Mouse (Mus musculus) midbrain, embryonic 12.5 days (tissue): ENCODE measurements around the gene Mup9. TPM values are rescaled to one million over a fixed set of nuclear protein-coding genes. Genes with fewer than 3 reads are reported as not detected.
"Not testable (repeated sequence)": the region's sequence is repeated elsewhere in the genome, so short reads cannot be mapped to it uniquely, and the experiment has no call there.

Experiments used
- ATAC-seq: fragments of 200-750 bp; cut with Nextera tagmentation; 2 replicates; pipeline ENCODE4 v1.8.0; 2017; ENCODE audit warnings: low read depth, moderate TSS enrichment, moderate library complexity; ENCODE audit not compliant: low FRiP score
- H3K27ac ChIP-seq: fragments of 300-500 bp; sonication (generic); replicated peaks from 2 replicates; pipeline ENCODE4 v1.5.1; 2016; ENCODE audit warnings: mild to moderate bottlenecking
- H3K27me3 ChIP-seq: fragments of 300-500 bp; sonication (generic); 2 replicates; pipeline ENCODE4 v1.6.1; 2016; ENCODE audit warnings: mild to moderate bottlenecking
- H3K36me3 ChIP-seq: fragments of 300-500 bp; sonication (generic); 2 replicates; pipeline ENCODE4 v1.6.1; 2016
- H3K4me1 ChIP-seq: fragments of 300-500 bp; sonication (generic); 2 replicates; pipeline ENCODE4 v1.6.1; 2016
- H3K4me2 ChIP-seq: fragments of 300-500 bp; sonication (generic); replicated peaks from 2 replicates; pipeline ENCODE4 v1.6.1; 2016; ENCODE audit warnings: mild to moderate bottlenecking, moderate library complexity
- H3K4me3 ChIP-seq: fragments of 300-500 bp; sonication (generic); 2 replicates; pipeline ENCODE4 v1.5.1; 2016; ENCODE audit warnings: mild to moderate bottlenecking
- H3K9ac ChIP-seq: fragments of 300-500 bp; sonication (generic); replicated peaks from 2 replicates; pipeline ENCODE4 v1.6.1; 2016; ENCODE audit warnings: mild to moderate bottlenecking, moderate library complexity
- H3K9me3 ChIP-seq: fragments of 300-500 bp; sonication (generic); 2 replicates; pipeline ENCODE4 v1.6.1; 2016; ENCODE audit warnings: mild to moderate bottlenecking
- WGBS: fragments of 180-500 bp; shearing (Covaris S2); methylation state at CpG from one replicate; pipeline ENCODE4 v1.1.7; 2016; 5-methylcytosine and 5-hydroxymethylcytosine counted together
- polyA plus RNA-seq: library from polyadenylated mRNA; unstranded; fragments of >200 nt; fragmentation: Nextera tagmentation; extraction: Ambion mirVana; gene quantifications from 2 replicates; pipeline ENCODE4 v1.2.1, GENCODE M21; 2016

Mup9 gene
- not detected in 2 replicates for polyA plus RNA-seq

- not testable (repeated sequence) for ATAC-seq, H3K27ac ChIP-seq, H3K4me3 ChIP-seq, H3K9me3 ChIP-seq, H3K27me3 ChIP-seq, H3K4me1 ChIP-seq, H3K36me3 ChIP-seq, H3K4me2 ChIP-seq, H3K9ac ChIP-seq
- WGBS = 78% methylated on average over 3 of the region's 3 CpGs
Measured at GRCm38 (mm10) chr4:60421852-60422251, at the start of gene Mup9. Gene Mup9, minus strand, starts transcription at chr4:60421952.

Other genes starting within 250 kb of the Mup9 start
- not detected in 2 replicates for gene Mup8, start 199.4 kb downstream of the Mup9 start, polyA plus RNA-seq
- gene Mup1, start 80.0 kb upstream of the Mup9 start, polyA plus RNA-seq = not detected in 2 replicates
- gene Mup10, start 160.2 kb upstream of the Mup9 start, polyA plus RNA-seq = not detected in 2 replicates
- gene Mup11, start 240.5 kb upstream of the Mup9 start, polyA plus RNA-seq = not detected in 2 replicates